Mouse (Mus musculus) G1E (cell line): Measurements from ENCODE around the gene Mcu. TPM values are rescaled to one million over a fixed set of nuclear protein-coding genes. Genes with fewer than 3 reads are reported as not detected.

Experiments used
- ATAC-seq: 2 replicates; pipeline ENCODE4 v1.8.0; 2016; ENCODE audit warnings: mild to moderate bottlenecking; ENCODE audit not compliant: insufficient number of reproducible peaks, poor library complexity, low FRiP score, severe bottlenecking; ENCODE audit errors: extremely low read depth
- DNase-seq: peaks from one replicate; pipeline ENCODE4 v3.0.0; 2012; ENCODE audit warnings: low spot score
- H3K27me3 ChIP-seq: 2 replicates; pipeline ENCODE4 v1.6.1; 2012; ENCODE audit warnings: mild to moderate bottlenecking, low read length, inconsistent platforms; ENCODE audit not compliant: insufficient read depth
- H3K36me3 ChIP-seq: replicated peaks from 2 replicates; pipeline ENCODE3; 2012; ENCODE audit warnings: mild to moderate bottlenecking, inconsistent platforms
- H3K4me1 ChIP-seq: 2 replicates; pipeline ENCODE4 v1.6.1; 2012; ENCODE audit warnings: low read depth, low read length, inconsistent platforms, mixed read lengths; ENCODE audit not compliant: insufficient read depth
- H3K4me3 ChIP-seq: 2 replicates; pipeline ENCODE4 v1.5.1; 2012; ENCODE audit warnings: low read depth, mild to moderate bottlenecking, inconsistent platforms, low read length, moderate library complexity, mixed read lengths
- H3K9me3 ChIP-seq: replicated peaks from 2 replicates; pipeline ENCODE4 v1.6.1; 2012; ENCODE audit warnings: inconsistent platforms
- CTCF ChIP-seq: IDR thresholded peaks from 2 replicates; pipeline ENCODE4 v1.5.1; 2012; ENCODE audit warnings: low read depth, low read length, inconsistent platforms, mixed read lengths
- GATA1 ChIP-seq: IDR thresholded peaks from 2 replicates; pipeline ENCODE4 v1.6.1; 2012; ENCODE audit warnings: borderline replicate concordance, low read length, inconsistent platforms, mixed read lengths
- GATA2 ChIP-seq: IDR thresholded peaks from 2 replicates; pipeline ENCODE4 v1.6.1; 2012; ENCODE audit warnings: low read depth, low read length, inconsistent platforms, borderline replicate concordance
- POLR2AphosphoS5 ChIP-seq: IDR thresholded peaks from 2 replicates; pipeline ENCODE4 v1.6.1; 2012; ENCODE audit warnings: low read depth, low read length, inconsistent platforms; ENCODE audit not compliant: insufficient replicate concordance
- TAL1 ChIP-seq: conservative IDR thresholded peaks from 2 replicates; pipeline ENCODE4 v1.6.1; 2012; ENCODE audit warnings: low read depth, low read length, inconsistent platforms, mixed read lengths
- polyA plus RNA-seq: library from polyadenylated mRNA; stranded (reverse); fragments of >175 nt; gene quantifications from 2 replicates; pipeline ENCODE4 v1.2.3, GENCODE M21; 2012
- total RNA-seq, 2 experiments: library from RNA; stranded (forward) in 1 of 2; stranded (reverse) in 1 of 2; fragments of 200-1000 nt in 1 of 2; fragments of >200 nt in 1 of 2; fragmentation: Nextera tagmentation in 1 of 2; gene quantifications; 2 replicates each; pipeline ENCODE4 v1.2.3; 2014 to 2017

Mcu gene
- total and polyA plus RNA-seq, 3 experiments, result 5.1 to 25.6 (median 22.5) TPM

DNA sequence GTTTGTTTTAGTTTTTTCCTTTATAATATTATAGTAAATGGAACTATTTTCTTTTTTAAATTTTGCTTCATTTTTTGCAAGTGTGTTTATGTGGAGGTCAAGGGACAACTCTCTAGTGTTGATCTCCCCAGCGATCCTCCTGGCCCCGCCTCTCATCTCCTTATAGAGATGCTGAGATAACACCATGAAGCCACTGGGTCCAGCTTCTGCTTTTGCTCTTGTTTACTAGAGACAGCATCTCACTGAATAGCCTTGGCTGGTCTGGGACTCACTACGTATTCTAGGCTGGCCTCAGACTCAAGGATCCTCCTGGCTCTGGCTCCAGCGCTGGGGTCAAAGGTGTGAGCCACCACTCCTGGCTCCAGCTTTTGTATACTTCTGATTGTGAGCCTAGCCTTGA is 197.0 kb downstream of the Mcu start:
- Histone ChIP-seq H3K4me3 (no peak overlapping the region), H3K27me3 (0 out of 2 replicates have a peak, but pooled peaks cover 6% of the 10 kb centered on the region), H3K4me1 (no peaks in the 10 kb centered on the region), H3K9me3 (no peaks in the 10 kb centered on the region), H3K36me3 (no peaks in the 10 kb centered on the region)
- DNase-seq (no peak), ATAC-seq (no peak)
- TF ChIP-seq CTCF (no peak), GATA2 (no peak), POLR2AphosphoS5 (no peak), GATA1 (no peak), TAL1 (no peak)

DNA sequence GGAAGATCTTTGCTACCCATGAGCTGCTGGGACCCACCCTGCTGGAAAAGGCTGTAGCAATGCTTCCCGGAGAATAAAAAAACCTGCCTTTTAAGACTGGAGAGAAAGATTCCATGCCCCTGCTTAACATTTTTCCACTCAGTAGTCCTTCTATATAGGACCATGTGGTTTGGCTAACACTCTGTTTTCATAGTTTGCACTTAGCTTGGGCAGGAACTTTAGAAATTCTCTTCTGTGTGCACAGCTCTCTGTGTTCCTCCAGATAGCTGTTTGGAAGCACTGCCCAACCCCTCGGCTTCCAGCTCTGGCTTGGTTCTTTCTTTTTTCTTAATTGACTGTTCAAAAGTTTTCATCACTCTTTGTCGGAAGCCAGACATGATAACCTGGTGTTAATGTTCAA is 199.9 kb downstream of the Mcu start:
- no peak overlapping the region for H3K4me3 ChIP-seq
- TF ChIP-seq TAL1 (no peak), GATA2 (no peak), CTCF (no peak), GATA1 (no peak), POLR2AphosphoS5 (no peak)
- H3K27me3 ChIP-seq, result 0 out of 2 replicates have a peak, but pooled peaks cover 3% of the 10 kb centered on the region
- no peaks in the 10 kb centered on the region for H3K4me1 ChIP-seq
- DNase-seq, result no peak
- no peaks in the 10 kb centered on the region for H3K36me3 ChIP-seq
- no peaks in the 10 kb centered on the region for H3K9me3 ChIP-seq
- ATAC-seq, result no peak

DNA sequence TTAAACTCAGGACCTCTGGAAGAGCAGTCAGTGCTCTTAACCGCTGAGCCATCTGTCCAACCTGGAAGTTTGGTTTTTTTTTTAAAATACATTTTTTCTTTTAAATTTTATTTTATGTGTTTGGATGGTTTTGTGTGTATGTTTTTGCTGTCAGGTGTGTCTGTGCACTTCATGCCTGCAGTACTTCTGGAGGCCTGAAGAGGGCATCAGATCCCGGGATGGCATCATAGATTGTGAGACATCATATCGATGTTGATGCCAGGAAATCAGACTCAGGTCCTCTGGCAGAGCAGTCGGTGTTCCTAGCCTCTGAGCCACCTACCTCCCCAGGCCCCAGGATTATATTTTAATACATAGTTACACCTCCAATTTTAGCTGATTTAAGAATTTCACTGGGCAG is 202.8 kb downstream of the Mcu start:
- TF ChIP-seq CTCF (no peak), TAL1 (no peak), GATA2 (no peak), GATA1 (no peak), POLR2AphosphoS5 (no peak)
- Histone ChIP-seq H3K4me3 (no peak overlapping the region), H3K9me3 (no peaks in the 10 kb centered on the region), H3K27me3 (0 out of 2 replicates have a peak, but pooled peaks cover 6% of the 10 kb centered on the region), H3K4me1 (no peaks in the 10 kb centered on the region), H3K36me3 (no peaks in the 10 kb centered on the region)
- DNase-seq, result no peak
- ATAC-seq, result no peak

DNA sequence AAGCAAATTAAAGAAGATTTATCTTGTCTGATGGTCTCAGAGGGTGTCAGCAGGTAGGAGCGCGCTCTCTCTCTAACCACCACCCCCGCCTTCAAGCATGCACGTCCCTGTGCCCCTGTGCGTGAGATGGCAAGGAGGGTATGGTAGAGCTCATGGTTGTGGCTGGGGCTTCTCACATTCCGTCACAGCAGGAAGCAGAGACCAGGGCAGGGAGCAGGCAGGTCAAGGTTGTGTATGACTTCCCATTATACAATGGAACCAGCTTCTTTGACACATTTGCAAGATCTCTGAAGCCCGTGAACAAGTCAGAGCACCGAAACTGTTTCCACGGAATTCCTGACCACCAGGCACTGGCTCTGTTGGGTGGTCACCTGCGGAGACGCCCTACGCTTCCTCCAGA is 206.2 kb downstream of the Mcu start:
- H3K27me3 ChIP-seq, result 0 out of 2 replicates have a peak, but pooled peaks cover 2% of the 10 kb centered on the region
- H3K4me3 ChIP-seq, result no peak overlapping the region
- no peak for DNase-seq
- H3K36me3 ChIP-seq, result no peaks in the 10 kb centered on the region
- TF ChIP-seq CTCF (no peak), TAL1 (no peak)
- no peaks in the 10 kb centered on the region for H3K9me3 ChIP-seq
- no peaks in the 10 kb centered on the region for H3K4me1 ChIP-seq
- ATAC-seq, result no peak

DNA sequence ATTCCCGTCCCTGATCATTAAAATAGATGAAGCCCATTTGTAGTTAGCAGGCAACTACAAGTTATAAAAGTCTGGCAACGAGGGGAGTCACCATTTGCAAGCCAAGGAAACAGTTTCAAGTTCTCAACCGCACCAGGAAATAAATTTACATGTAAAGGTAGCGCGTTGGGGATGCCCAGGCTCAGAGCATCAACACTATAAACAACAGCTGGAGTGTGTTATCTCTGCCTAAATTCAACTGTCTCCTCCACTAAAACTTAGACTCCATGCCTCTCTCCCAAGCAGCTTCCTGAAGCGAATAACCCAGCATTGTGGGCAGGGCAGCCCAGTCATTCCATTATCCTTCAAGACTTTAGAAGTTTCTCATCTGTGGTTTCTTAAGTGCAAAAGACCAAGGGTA is 208.0 kb downstream of the Mcu start:
- ATAC-seq (no peak), DNase-seq (no peak)
- Histone ChIP-seq H3K9me3 (no peaks in the 10 kb centered on the region), H3K36me3 (no peaks in the 10 kb centered on the region), H3K27me3 (peaks cover 6% of the 10 kb centered on the region; the same call in 1 of the 2 replicates), H3K4me3 (no peak overlapping the region), H3K4me1 (no peaks in the 10 kb centered on the region)
- TF ChIP-seq GATA1 (no peak), CTCF (no peak), POLR2AphosphoS5 (no peak), GATA2 (no peak), TAL1 (no peak)

DNA sequence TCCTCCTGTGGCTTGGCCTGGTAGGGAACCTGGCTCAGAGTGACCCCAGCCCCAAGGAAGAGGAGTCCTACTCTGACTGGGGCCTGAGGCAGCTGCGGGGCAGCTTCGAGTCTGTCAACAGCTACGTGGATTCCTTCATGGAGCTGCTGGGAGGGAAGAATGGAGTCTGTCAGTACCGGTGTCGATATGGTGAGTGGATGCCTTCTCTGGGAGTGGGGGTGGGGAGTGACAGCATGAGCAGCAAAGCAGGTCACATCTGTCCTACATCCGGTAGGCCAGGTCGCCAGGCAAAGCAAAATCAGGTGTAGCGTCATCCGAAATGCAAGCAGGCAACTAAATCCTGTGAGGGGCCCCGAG is 212.7 kb downstream of the Mcu start:
- Histone ChIP-seq H3K4me3 (no peak overlapping the region), H3K36me3 (no peaks in the 10 kb centered on the region), H3K4me1 (no peaks in the 10 kb centered on the region), H3K27me3 (peaks cover 7% of the 10 kb centered on the region; the same call in 1 of the 2 replicates), H3K9me3 (no peaks in the 10 kb centered on the region)
- TF ChIP-seq CTCF (no peak), TAL1 (no peak)
- ATAC-seq, result no peak
- DNase-seq, result no peak

DNA sequence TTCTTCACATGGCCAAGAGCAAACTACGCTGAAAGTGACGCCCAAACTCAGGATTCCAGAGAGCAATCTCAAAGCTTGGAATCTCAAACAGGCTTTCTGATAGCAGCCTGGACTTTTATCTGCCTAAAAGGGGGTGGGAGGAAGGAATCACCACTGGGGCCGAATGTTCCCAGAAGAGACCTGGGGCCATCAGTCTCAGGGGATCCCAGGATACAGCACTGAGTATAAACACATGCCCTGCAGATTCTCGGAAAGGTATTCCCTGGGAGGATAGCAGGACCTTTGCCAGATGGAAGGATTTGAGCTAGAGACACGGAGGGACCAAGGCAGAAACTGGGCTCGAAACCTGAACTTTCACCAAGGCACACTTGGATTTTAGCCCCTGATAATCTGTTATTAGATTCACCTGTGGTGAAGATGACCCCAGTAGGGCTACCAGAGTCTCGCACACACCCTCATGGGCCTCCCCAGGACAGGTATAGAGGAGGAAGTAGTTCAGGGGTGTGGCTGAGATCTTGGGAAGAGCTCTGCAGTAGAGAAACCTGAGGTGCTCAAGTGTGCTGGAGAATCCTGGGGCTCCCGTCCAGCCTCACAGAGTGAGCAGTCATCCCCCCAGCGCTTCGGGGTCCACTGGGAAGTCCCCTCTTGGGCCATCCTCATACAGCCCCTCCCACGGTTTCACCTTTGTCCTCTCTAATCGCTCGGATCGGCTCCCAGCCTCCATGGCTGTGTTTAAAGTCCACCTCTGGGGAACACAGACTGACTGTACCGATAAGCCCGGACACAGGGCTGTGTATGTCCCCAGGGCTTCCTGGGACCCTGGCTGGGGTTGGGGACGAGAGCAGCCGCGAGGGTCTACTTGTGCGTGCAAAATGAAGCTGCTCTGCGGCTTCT is 213.3 kb downstream of the Mcu start, which contains the start of gene Pla2g12b:
Pla2g12b (plus strand) TSS at position 762 of the 894 bp plus-strand sequence.
- Histone ChIP-seq H3K4me3 (no peak within 1 kb of the TSS), H3K27me3 (peaks cover 7% of the 10 kb centered on the region; the same call in 1 of the 2 replicates), H3K4me1 (no peaks in the 10 kb centered on the region), H3K9me3 (no peaks in the 10 kb centered on the region), H3K36me3 (no peaks in the 10 kb centered on the region)
- ATAC-seq (no peak), DNase-seq (no peak)
- TF ChIP-seq POLR2AphosphoS5, result no peak
- TF ChIP-seq TAL1, result no peak
- TF ChIP-seq CTCF, result no peak
- no peak for TF ChIP-seq GATA2
- no peak for TF ChIP-seq GATA1

Other genes starting within 250 kb of the Mcu start
- gene Gm10273, start 221.1 kb downstream of the Mcu start, total RNA-seq (2014; fragmentation: Nextera tagmentation), result 16.9 and 29.9 TPM in 2 replicates
- gene Gm10273, start 221.1 kb downstream of the Mcu start, total RNA-seq (2017), result 91.5 and 111 TPM in 2 replicates
- gene Gm10273, start 221.1 kb downstream of the Mcu start, polyA plus RNA-seq, result 0.47 and 0.54 TPM in 2 replicates
- gene Pla2g12b, start 213.0 kb downstream of the Mcu start, total RNA-seq (2014; fragmentation: Nextera tagmentation), result not detected in 2 replicates
- gene Pla2g12b, start 213.0 kb downstream of the Mcu start, total RNA-seq (2017), result not detected in 2 replicates
- not detected in 2 replicates for gene Pla2g12b, start 213.0 kb downstream of the Mcu start, polyA plus RNA-seq
- not detected in 2 replicates for gene Oit3, start 174.9 kb downstream of the Mcu start, total RNA-seq (2014; fragmentation: Nextera tagmentation)
- gene Oit3, start 174.9 kb downstream of the Mcu start, total RNA-seq (2017), result 0.35 and 0.44 TPM in 2 replicates
- not detected in 2 replicates for gene Oit3, start 174.9 kb downstream of the Mcu start, polyA plus RNA-seq
- gene Gm10322, start 629 bp downstream of the Mcu start, total RNA-seq (2014; fragmentation: Nextera tagmentation), result not detected in 2 replicates
- not detected in 2 replicates for gene Gm10322, start 629 bp downstream of the Mcu start, total RNA-seq (2017)
- not detected in 2 replicates for gene Gm10322, start 629 bp downstream of the Mcu start, polyA plus RNA-seq
- gene Micu1, start 85.8 kb upstream of the Mcu start, total RNA-seq (2014; fragmentation: Nextera tagmentation), result 37.4 and 39.2 TPM in 2 replicates
- gene Micu1, start 85.8 kb upstream of the Mcu start, total RNA-seq (2017), result 24.5 and 25.7 TPM in 2 replicates
- gene Micu1, start 85.8 kb upstream of the Mcu start, polyA plus RNA-seq, result 7.3 and 7.9 TPM in 2 replicates